Mouse (Mus musculus) lung, embryonic 14.5 days (tissue): Measurements from ENCODE around the gene Fam122a. TPM values are rescaled to one million over a fixed set of nuclear protein-coding genes. Genes with fewer than 3 reads are reported as not detected.

Experiments used
- ATAC-seq: fragments of 200-750 bp; cut with Nextera tagmentation; 2 replicates; pipeline ENCODE4 v1.8.0; 2017; ENCODE audit warnings: mild to moderate bottlenecking, moderate TSS enrichment, moderate library complexity; ENCODE audit not compliant: insufficient read depth
- DNase-seq: peaks from one replicate; pipeline ENCODE4 v3.0.0-alpha.2; 2015
- H3K27ac ChIP-seq: fragments of 300-500 bp; sonication (generic); 2 replicates; pipeline ENCODE4 v1.5.1; 2014; ENCODE audit warnings: low read depth, mild to moderate bottlenecking, moderate library complexity
- H3K27me3 ChIP-seq: fragments of 300-500 bp; sonication (generic); 2 replicates; pipeline ENCODE4 v1.6.1; 2014; ENCODE audit warnings: low read length, control low read depth; ENCODE audit not compliant: insufficient read depth
- H3K36me3 ChIP-seq: fragments of 300-500 bp; sonication (generic); 2 replicates; pipeline ENCODE4 v1.6.1; 2014; ENCODE audit warnings: control low read depth; ENCODE audit not compliant: insufficient read depth
- H3K4me1 ChIP-seq: fragments of 300-500 bp; sonication (generic); 2 replicates; pipeline ENCODE4 v1.6.1; 2014; ENCODE audit warnings: antibody characterized with exemption, control low read depth; ENCODE audit not compliant: insufficient read depth
- H3K4me2 ChIP-seq: fragments of 300-500 bp; sonication (generic); 2 replicates; pipeline ENCODE4 v1.6.1; 2014; ENCODE audit warnings: mild to moderate bottlenecking
- H3K4me3 ChIP-seq: fragments of 300-500 bp; sonication (generic); 2 replicates; pipeline ENCODE4 v1.5.1; 2014; ENCODE audit warnings: low read depth, low read length
- H3K9ac ChIP-seq: fragments of 300-500 bp; sonication (generic); 2 replicates; pipeline ENCODE4 v1.6.1; 2014
- H3K9me3 ChIP-seq: fragments of 300-500 bp; sonication (generic); 2 replicates; pipeline ENCODE4 v1.6.1; 2016; ENCODE audit warnings: low read depth, low read length, control low read depth
- CTCF ChIP-seq: IDR thresholded peaks from 2 replicates; pipeline ENCODE4 v1.5.1; 2016; ENCODE audit warnings: antibody characterized with exemption, low read depth
- WGBS: fragments of 180-500 bp; shearing (Covaris S2); extraction: QIAGEN DNeasy Blood & Tissue Kit; methylation state at CpG from one replicate; pipeline ENCODE4 v1.1.7; 2014; 5-methylcytosine and 5-hydroxymethylcytosine counted together
- polyA plus RNA-seq: library from polyadenylated mRNA; unstranded; fragments of >200 nt; fragmentation: Nextera tagmentation; extraction: Ambion mirVana; gene quantifications from 2 replicates; pipeline ENCODE4 v1.2.1, GENCODE M21; 2014

Fam122a gene
- polyA plus RNA-seq, 1 experiment from 2014 or later, result 48.3 TPM

DNA sequence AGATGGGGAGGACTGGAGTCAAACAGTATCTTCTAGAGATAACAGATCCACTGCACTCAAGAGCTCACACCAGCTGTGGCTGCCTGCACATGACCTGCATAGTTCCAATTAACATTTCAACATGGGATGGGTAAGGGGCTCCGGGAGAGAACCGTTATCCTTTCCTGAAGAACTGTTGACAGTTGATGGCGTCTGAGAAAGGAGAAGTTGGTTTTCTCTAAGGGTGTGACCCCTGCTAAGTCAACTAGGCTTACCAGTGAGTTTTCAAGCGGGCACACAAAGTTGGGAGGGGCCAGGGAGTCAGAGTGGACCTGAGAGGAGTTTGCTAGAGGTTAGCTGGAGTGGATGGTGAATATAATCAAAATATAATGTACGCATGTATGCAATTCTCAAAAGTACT lies 13.1 kb upstream of the Fam122a start:
- H3K27me3 ChIP-seq, result no peaks in the 10 kb centered on the region
- no peak for TF ChIP-seq CTCF

DNA sequence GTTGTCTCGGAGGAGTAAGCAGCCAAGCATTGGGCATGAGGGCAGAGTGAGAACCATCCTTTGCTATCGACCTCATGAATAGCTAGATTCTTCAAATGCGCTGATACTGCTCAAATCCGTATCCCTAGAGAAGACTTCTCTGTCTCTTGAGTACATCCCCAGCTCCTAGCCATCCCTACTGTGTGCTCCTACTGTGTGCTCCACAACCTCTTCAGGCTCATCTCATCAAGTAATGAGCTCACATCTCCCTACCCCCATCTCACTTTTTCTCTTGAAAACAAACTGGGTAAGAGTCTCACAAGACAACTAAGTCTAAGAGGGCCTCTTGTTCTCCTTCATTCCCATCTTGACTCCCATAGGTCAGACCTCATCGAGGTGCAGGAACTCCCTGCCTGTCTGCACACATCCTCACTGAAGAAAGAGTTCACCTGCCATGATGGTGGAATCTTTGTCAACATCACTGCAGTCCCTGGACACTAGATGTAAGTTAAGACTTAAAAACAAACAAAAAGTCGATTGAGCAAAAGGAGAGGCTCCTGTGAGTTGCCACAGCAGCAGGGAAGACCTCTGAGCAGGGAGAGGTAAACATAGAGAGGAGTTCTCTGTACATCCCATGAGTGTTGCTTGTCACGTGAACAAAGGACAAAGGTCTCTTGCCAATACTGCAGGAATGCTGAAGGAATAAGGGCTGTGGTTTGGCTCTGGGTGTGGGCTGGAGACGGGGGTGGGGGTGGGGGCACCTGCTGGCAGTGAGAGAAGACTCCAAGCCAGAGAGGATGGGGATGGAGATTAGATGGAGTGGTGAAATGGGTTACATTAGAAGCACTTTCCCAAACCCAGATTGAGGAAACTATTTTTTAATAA lies 9.5 kb upstream of the Fam122a start:
- H3K36me3 ChIP-seq, result no peaks in the 10 kb centered on the region
- WGBS, result 63% methylated on average over 8 of the region's 8 CpGs
- no peak for TF ChIP-seq CTCF
- ATAC-seq, result no peak
- no peak overlapping the region for H3K9ac ChIP-seq
- DNase-seq, result no peak
- no peaks in the 10 kb centered on the region for H3K9me3 ChIP-seq
- H3K27me3 ChIP-seq, result no peaks in the 10 kb centered on the region
- no peak overlapping the region for H3K27ac ChIP-seq
- no peak overlapping the region for H3K4me2 ChIP-seq
- no peaks in the 10 kb centered on the region for H3K4me1 ChIP-seq
- H3K4me3 ChIP-seq, result no peak overlapping the region

More for the DNA sequence above, 13.1 kb upstream of the Fam122a start:
- Histone ChIP-seq H3K4me1 (no peaks in the 10 kb centered on the region), H3K4me2 (no peak overlapping the region), H3K9me3 (no peaks in the 10 kb centered on the region), H3K36me3 (no peaks in the 10 kb centered on the region), H3K9ac (no peak overlapping the region), H3K4me3 (no peak overlapping the region), H3K27ac (no peak overlapping the region)
- WGBS, result 45% methylated on average over 5 of the region's 5 CpGs
- ATAC-seq (no peak), DNase-seq (no peak)

DNA sequence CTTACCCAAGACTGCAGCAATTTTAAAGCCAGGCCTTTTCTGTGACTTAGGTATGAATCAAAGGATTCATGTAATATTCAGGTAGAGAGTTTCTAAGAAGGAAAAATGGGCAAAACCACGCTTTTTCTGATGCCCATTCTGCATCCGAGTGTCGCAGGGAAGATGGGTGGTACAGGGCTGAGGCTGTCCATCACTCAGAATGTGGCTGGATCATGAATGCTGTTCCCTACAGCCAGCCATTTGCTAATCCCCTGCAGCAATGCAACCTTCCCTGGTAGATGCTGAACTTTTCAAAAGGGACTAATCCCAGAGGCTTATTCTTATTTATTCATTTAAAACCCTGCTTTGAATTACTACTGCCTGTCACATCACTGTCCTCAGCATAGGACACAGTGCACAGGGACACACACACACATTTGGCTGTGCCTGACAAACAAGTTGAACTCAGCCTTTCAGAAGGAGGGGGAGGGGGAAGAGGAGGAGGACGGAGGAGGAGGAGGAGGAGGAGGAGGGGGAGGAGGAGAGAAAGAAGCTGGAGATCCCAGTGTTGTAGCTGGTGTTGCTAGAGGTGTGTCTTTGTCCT lies 7.5 kb upstream of the Fam122a start:
- Histone ChIP-seq H3K36me3 (no peaks in the 10 kb centered on the region), H3K9me3 (no peaks in the 10 kb centered on the region), H3K9ac (no peak overlapping the region), H3K27ac (no peak overlapping the region), H3K27me3 (no peaks in the 10 kb centered on the region), H3K4me1 (no peaks in the 10 kb centered on the region), H3K4me3 (no peak overlapping the region), H3K4me2 (no peak overlapping the region)
- no peak for ATAC-seq
- no peak for TF ChIP-seq CTCF
- 71% methylated on average over 3 of the region's 4 CpGs for WGBS
- DNase-seq, result no peak

DNA sequence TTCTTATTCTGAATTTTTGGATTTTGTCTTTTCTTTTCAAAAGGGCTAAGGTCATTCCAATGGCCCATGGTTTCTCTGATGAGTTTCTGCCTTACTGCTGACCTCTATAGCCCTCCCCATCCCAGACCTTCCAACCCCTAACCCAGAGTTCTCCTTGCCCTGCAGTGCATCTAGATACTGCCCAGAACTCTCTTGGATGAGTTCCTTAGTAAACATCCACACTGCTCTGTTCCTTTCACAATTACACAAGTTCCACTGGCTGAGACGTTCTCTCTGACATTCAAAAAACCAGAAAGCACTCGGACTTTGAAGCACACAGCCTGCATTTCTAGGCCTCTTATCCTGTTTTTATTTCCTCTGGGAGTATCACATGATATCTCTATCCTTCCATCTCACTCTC lies 3.8 kb upstream of the Fam122a start:
- no peak overlapping the region for H3K4me2 ChIP-seq
- DNase-seq (no peak), ATAC-seq (no peak)
- no peak overlapping the region for H3K27ac ChIP-seq
- H3K9me3 ChIP-seq, result no peaks in the 10 kb centered on the region
- no peak overlapping the region for H3K4me3 ChIP-seq
- no peaks in the 10 kb centered on the region for H3K4me1 ChIP-seq
- no peak overlapping the region for H3K9ac ChIP-seq
- H3K27me3 ChIP-seq, result no peaks in the 10 kb centered on the region
- TF ChIP-seq CTCF, result no peak
- H3K36me3 ChIP-seq, result no peaks in the 10 kb centered on the region
- WGBS, result 42% methylated on average over 2 of the region's 2 CpGs

DNA sequence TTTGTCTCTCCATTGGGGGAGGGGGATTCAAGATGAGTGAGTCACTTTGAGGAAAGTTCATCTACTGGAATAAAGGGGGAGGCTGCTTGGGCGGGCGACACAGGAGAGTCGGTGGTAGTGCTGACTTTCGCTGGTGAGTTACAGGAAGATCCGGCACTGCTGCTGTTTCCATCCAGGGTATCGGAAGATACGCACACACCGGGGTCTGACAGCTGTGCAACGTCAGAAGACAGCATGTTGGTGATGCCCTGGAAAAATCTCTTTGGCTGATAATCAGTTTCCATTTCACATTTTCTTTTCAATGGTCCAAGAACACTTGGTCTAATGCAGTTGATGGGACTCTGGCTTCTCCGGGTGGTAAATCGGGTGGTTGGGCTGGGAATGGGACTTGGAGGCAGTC lies 695 bp downstream of the Fam122a start:
- Histone ChIP-seq H3K9ac (peak overlapping the region; percentile 96), H3K4me3 (peak overlapping the region; percentile 79), H3K4me1 (no peaks in the 10 kb centered on the region), H3K27ac (peak overlapping the region; percentile 93), H3K36me3 (peaks cover 3% of the 10 kb centered on the region; the same call in 1 of the 2 replicates), H3K4me2 (peak overlapping the region; percentile 89), H3K9me3 (no peaks in the 10 kb centered on the region), H3K27me3 (no peaks in the 10 kb centered on the region)
- 1% methylated on average over 11 of the region's 11 CpGs for WGBS
- no peak for TF ChIP-seq CTCF
- peak; percentile 60 for DNase-seq
- no peak for ATAC-seq

DNA sequence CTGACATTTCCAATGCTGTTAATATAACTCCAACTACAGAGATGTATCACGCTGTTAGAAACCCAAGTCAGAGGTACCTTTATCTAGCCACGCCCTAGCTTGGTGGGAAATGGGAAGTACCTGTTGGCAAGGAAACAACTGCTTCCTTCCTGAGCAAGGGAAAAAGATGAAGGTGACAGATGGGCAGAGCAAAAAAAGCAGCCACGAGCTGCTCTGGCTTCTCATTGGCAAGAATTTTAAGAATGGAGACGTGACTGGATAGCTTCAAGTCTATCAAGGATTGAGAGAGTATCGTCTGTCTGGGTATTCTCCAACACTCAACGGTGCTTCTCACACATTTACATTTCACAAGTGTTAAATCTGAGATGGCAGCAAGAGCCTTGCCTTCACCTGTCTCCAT lies 1.9 kb downstream of the Fam122a start:
- H3K4me2 ChIP-seq, result 0 out of 2 replicates have a peak overlapping the region, but pooled peaks have one; percentile 35

DNA sequence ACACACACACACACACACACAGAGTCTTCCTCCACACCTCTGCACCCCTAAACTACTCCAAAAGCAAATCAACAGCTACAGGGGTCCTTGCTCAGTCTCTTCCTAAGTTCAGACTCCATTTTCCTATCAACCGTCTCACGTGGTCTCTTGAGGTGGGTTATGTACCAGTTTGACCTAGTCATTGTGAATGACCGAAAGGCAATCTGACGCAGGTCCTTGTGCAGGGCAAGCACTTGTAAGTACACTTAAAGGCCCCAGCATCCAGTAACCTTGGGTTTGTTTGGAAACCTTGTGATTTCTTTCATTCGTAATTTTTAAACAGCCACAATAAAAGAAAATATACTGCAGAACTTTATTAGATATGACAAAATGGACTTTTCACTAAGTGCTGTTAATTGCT lies 4.6 kb downstream of the Fam122a start:
- Histone ChIP-seq H3K27ac (no peak overlapping the region), H3K4me2 (no peak overlapping the region), H3K9me3 (no peaks in the 10 kb centered on the region), H3K27me3 (no peaks in the 10 kb centered on the region), H3K9ac (no peak overlapping the region), H3K36me3 (peaks cover 3% of the 10 kb centered on the region; the same call in 1 of the 2 replicates), H3K4me1 (no peaks in the 10 kb centered on the region), H3K4me3 (no peak overlapping the region)
- 85% methylated on average over 5 of the region's 5 CpGs for WGBS
- TF ChIP-seq CTCF, result no peak
- no peak for ATAC-seq
- no peak for DNase-seq

More for the DNA sequence above, 1.9 kb downstream of the Fam122a start:
- whole genome bisulfite sequencing, result 72% methylated on average over 6 of the region's 6 CpGs
- peaks cover 3% of the 10 kb centered on the region; the same call in 1 of the 2 replicates for H3K36me3 ChIP-seq
- no peaks in the 10 kb centered on the region for H3K27me3 ChIP-seq
- TF ChIP-seq CTCF, result no peak
- no peak overlapping the region for H3K4me3 ChIP-seq
- ATAC-seq, result no peak
- no peak overlapping the region for H3K9ac ChIP-seq
- H3K27ac ChIP-seq, result no peak overlapping the region
- no peak for DNase-seq
- no peaks in the 10 kb centered on the region for H3K9me3 ChIP-seq
- H3K4me1 ChIP-seq, result no peaks in the 10 kb centered on the region
